Mouse (Mus musculus) embryonic facial prominence, embryonic 14.5 days (tissue): ENCODE results near the gene Gpr84. TPM values are rescaled to one million over a fixed set of nuclear protein-coding genes. Genes with fewer than 3 reads are reported as not detected.

Experiments
- ATAC-seq: fragments of 200-750 bp; cut with Nextera tagmentation; 2 replicates; pipeline ENCODE4 v1.8.0; 2017; ENCODE audit warnings: low read depth, moderate number of reproducible peaks, moderate TSS enrichment
- DNase-seq: peaks from one replicate; pipeline ENCODE4 v3.0.0-alpha.2; 2015; ENCODE audit warnings: low spot score
- H3K27ac ChIP-seq: fragments of 300-500 bp; sonication (generic); replicated peaks from 2 replicates; pipeline ENCODE4 v1.5.1; 2014; ENCODE audit warnings: low read depth, mild to moderate bottlenecking, low read length, moderate library complexity
- H3K27me3 ChIP-seq: fragments of 300-500 bp; sonication (generic); replicated peaks from 2 replicates; pipeline ENCODE4 v1.6.1; 2014; ENCODE audit warnings: low read length; ENCODE audit not compliant: control insufficient read depth, insufficient read depth
- H3K36me3 ChIP-seq: fragments of 300-500 bp; sonication (generic); 2 replicates; pipeline ENCODE4 v1.6.1; 2014; ENCODE audit warnings: low read length, mixed read lengths; ENCODE audit not compliant: control insufficient read depth, insufficient read depth
- H3K4me1 ChIP-seq: fragments of 300-500 bp; sonication (generic); 2 replicates; pipeline ENCODE4 v1.6.1; 2014; ENCODE audit warnings: antibody characterized with exemption, low read length; ENCODE audit not compliant: control insufficient read depth, insufficient read depth
- H3K4me2 ChIP-seq: fragments of 300-500 bp; sonication (generic); 2 replicates; pipeline ENCODE4 v1.6.1; 2014; ENCODE audit warnings: low read depth, mild to moderate bottlenecking, low read length, moderate library complexity, mixed read lengths
- H3K4me3 ChIP-seq: fragments of 300-500 bp; sonication (generic); 2 replicates; pipeline ENCODE4 v1.5.1; 2014; ENCODE audit warnings: low read depth, mild to moderate bottlenecking, low read length
- H3K9ac ChIP-seq: fragments of 300-500 bp; sonication (generic); 2 replicates; pipeline ENCODE4 v1.6.1; 2014; ENCODE audit warnings: low read depth, mild to moderate bottlenecking, low read length, moderate library complexity, mixed read lengths
- H3K9me3 ChIP-seq: fragments of 300-500 bp; sonication (generic); 2 replicates; pipeline ENCODE4 v1.6.1; 2016; ENCODE audit warnings: low read length; ENCODE audit not compliant: control insufficient read depth
- WGBS: fragments of 180-500 bp; shearing (Covaris S2); extraction: QIAGEN DNeasy Blood & Tissue Kit; methylation state at CpG from one replicate; pipeline ENCODE4 v1.1.7; 2014; 5-methylcytosine and 5-hydroxymethylcytosine counted together
- polyA plus RNA-seq: library from polyadenylated mRNA; unstranded; fragments of >200 nt; fragmentation: Nextera tagmentation; extraction: Ambion mirVana; gene quantifications from 2 replicates; pipeline ENCODE4 v1.2.1, GENCODE M21; 2014

Gene Gpr84
- polyA plus RNA-seq, 1 experiment from 2014 or later: 0.47 TPM

DNA sequence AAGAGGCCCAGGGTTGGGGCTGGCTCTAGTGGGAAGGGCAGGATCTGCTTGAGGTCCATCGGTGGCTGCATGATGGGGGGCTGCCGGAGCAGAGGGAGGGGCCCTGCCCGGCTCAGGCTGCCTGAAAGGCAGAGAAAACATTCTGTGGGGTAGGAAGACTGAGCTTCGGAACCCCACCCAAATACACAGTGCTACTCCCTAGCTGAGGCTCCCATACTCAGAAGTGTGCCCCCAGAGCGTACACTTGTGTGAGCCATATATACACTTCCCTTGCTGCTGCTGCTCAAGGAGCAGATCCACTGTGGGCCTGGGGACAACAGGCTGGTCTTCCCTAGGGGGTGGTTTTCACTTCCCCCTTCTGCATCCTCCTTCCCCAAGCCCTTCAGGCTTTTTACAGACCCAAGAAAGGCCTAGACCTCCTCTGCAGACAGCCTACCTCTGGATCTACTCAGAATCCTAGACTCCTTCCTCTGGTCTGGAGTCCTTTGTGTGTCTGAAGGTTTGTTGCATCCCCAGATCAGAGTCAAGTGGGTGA, 22.7 kb upstream of the Gpr84 start:
- no peak overlapping the region for H3K27ac ChIP-seq

DNA sequence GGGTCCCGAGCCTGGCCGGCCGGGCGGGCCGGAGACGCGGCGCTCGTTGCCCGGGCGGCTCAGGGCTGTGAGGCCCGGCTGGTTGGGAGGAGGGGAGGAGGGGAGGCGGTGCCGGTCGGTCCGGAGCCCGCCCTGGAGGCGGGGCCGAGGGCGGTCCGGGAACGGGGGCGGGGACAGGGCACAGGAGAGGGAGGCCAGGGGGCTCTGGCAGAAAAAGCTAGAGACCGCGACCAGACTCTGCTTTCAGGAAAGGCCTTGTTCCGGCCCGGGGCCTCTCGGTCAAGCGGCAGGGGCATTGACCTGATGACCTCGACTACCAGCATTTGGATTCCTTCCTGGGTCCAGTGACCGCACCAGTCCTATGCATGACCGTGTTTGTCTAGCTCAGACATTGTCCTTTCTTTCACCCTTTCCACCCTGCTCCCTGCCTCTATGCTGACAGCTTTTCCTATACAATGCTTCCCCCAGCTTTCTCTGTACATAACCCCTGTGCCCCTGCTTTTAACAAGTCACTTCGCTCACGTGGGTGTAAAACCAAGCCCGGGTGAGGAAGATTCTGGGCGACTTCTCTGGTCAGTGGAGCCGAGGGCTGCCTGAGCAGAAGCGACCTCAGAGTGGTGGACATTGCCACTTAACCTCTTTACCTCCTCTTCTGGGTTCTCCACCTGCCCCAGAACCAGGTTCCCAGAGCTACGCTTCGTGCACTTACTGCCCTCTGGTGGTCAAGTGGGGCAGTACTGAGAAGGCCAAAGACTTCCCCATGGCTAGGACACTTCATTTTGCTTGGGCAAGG, 13.2 kb upstream of the Gpr84 start:
- Histone ChIP-seq H3K4me2 (peak overlapping the region; percentile 92), H3K9me3 (no peaks in the 10 kb centered on the region), H3K27ac (peak overlapping the region; percentile 63; the same call in 1 of the 2 replicates), H3K9ac (peak overlapping the region; percentile 86), H3K36me3 (peaks cover 14% of the 10 kb centered on the region), H3K27me3 (no peaks in the 10 kb centered on the region), H3K4me1 (peaks cover 24% of the 10 kb centered on the region), H3K4me3 (peak overlapping the region; percentile 67)
- 2% methylated on average over 19 of the region's 40 CpGs for whole genome bisulfite sequencing
- ATAC-seq (peak; percentile 97), DNase-seq (peak; percentile 90)

More for the DNA sequence above, 22.7 kb upstream of the Gpr84 start:
- Histone ChIP-seq H3K4me1 (peaks cover 22% of the 10 kb centered on the region), H3K4me3 (no peak overlapping the region), H3K9me3 (no peaks in the 10 kb centered on the region), H3K27me3 (no peaks in the 10 kb centered on the region), H3K9ac (no peak overlapping the region), H3K4me2 (peak overlapping the region; percentile 2; the same call in 1 of the 2 replicates), H3K36me3 (no peaks in the 10 kb centered on the region)
- DNase-seq: no peak
- ATAC-seq: peak; percentile 19; the same call in 1 of the 2 replicates
- WGBS: 56% methylated on average over 5 of the region's 5 CpGs

DNA sequence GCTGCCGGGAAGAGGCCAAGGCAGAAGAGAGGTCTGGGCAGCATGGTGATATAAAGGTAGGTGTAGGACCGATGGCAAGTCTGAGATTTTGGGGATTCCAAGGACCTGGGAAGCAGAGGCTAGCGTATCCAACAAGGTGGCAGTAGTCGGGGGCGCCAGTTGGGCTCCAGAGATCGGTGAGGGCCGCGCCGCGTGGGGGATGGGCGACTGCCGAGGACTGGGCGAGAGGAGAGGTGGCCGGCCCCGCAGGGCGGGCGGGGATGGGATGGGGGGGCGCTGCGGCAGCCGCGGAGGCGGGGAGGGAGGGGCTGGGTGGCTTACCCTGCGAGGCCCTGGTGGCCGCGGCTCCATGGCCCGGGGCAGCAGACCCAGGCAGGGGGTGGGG, 12.7 kb upstream of the Gpr84 start:
- peak overlapping the region; percentile 44; the same call in 1 of the 2 replicates for H3K27ac ChIP-seq
- no peaks in the 10 kb centered on the region for H3K9me3 ChIP-seq
- DNase-seq: peak; percentile 43
- ATAC-seq: peak; percentile 54
- 0% methylated on average over 2 of the region's 26 CpGs for WGBS
- H3K4me3 ChIP-seq: peak overlapping the region; percentile 67
- H3K27me3 ChIP-seq: no peaks in the 10 kb centered on the region
- H3K36me3 ChIP-seq: peaks cover 18% of the 10 kb centered on the region
- peaks cover 24% of the 10 kb centered on the region for H3K4me1 ChIP-seq
- peak overlapping the region; percentile 86 for H3K9ac ChIP-seq
- H3K4me2 ChIP-seq: peak overlapping the region; percentile 92

GRCm38 (mm10) chr15:103322396-103322795, 12.0 kb upstream of the Gpr84 start:
- Histone ChIP-seq H3K4me2 (peak overlapping the region; percentile 92), H3K27me3 (no peaks in the 10 kb centered on the region), H3K9ac (peak overlapping the region; percentile 86), H3K36me3 (peaks cover 25% of the 10 kb centered on the region), H3K27ac (no peak overlapping the region), H3K4me3 (peak overlapping the region; percentile 67), H3K4me1 (peaks cover 24% of the 10 kb centered on the region), H3K9me3 (no peaks in the 10 kb centered on the region)
- DNase-seq (no peak), ATAC-seq (no peak)
- WGBS: 36% methylated on average over 4 of the region's 4 CpGs

DNA sequence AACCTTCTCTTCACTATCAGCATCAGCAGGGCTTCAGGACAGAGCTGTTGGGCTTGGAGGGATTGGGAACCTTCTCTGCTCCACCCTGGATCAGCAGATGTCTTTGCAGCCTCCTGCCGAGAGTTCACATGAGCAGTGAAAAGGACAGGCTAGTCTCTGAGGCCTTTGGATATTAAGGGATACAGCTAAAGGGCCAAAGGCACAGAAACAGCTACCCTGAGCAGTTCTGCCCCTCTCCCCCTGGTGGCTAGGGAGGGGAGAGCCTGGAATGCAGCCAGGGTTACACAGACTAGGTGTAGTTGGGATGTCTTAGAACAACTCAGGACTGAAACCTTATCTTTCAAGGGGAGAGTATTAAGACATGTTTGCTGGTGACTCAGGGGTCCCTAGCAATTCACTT, 10.7 kb upstream of the Gpr84 start:
- WGBS: 52% methylated on average over 1 of the region's 1 CpGs
- H3K27ac ChIP-seq: no peak overlapping the region
- ATAC-seq: no peak
- DNase-seq: no peak
- no peaks in the 10 kb centered on the region for H3K27me3 ChIP-seq
- H3K36me3 ChIP-seq: peaks cover 36% of the 10 kb centered on the region
- H3K9ac ChIP-seq: no peak overlapping the region
- no peaks in the 10 kb centered on the region for H3K9me3 ChIP-seq
- H3K4me1 ChIP-seq: peaks cover 25% of the 10 kb centered on the region
- no peak overlapping the region for H3K4me3 ChIP-seq
- no peak overlapping the region for H3K4me2 ChIP-seq

DNA sequence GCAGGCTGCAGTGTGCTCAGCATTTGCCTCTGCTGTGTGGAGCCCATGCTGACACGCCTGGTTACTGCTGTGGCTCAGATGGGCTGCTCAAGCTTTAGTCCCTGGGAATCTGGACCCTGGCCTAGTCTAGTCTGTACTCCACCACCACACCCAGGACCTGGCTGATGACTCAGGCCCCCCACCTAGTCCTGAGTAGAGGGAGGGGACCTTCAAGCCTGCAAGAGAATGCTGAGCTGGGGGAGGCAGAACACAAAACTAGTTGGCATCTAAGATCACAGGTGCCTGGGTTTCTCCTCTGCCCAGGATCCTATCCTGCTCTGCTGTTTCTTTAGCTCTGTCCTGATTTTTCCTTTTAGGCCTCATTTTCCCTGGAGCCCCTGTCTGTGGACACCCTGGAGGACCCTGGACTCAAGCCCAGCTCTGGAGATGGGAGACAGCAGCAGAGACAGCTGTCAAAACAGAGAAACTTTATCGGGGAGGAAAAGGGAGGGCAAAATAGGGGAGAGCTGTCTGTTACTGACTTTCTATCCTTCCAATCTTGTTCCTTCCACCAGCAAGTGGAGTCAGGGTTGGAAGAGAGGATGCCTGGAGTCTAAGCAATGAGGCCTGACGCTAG, 7.9 kb upstream of the Gpr84 start:
- H3K9ac ChIP-seq: no peak overlapping the region
- ATAC-seq (no peak), DNase-seq (no peak)
- peaks cover 42% of the 10 kb centered on the region for H3K36me3 ChIP-seq
- 66% methylated on average over 3 of the region's 3 CpGs for WGBS
- no peak overlapping the region for H3K4me2 ChIP-seq
- H3K27me3 ChIP-seq: no peaks in the 10 kb centered on the region
- H3K9me3 ChIP-seq: no peaks in the 10 kb centered on the region
- no peak overlapping the region for H3K27ac ChIP-seq
- H3K4me3 ChIP-seq: no peak overlapping the region
- H3K4me1 ChIP-seq: peaks cover 30% of the 10 kb centered on the region

DNA sequence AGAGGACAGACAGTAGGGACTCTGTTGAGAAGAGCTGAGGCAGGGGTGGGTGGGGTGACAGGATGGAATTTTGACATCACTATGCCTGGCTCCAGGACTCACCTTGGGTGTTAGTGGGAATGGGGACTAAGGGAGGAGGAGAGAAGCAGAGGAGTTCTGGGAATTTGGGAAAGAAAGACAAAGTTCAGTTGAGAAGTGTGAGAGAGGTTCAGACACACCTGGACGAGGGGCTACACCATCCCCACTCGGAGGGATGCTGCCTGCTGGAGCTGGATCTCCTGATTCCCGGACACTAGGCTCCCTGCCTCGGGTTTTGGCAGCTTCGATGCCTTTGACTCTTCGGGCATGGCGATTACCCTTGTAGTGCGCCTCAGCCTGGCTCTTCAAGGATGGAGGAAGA, 7.3 kb upstream of the Gpr84 start:
- Histone ChIP-seq H3K9me3 (no peaks in the 10 kb centered on the region), H3K4me3 (no peak overlapping the region), H3K4me1 (peaks cover 28% of the 10 kb centered on the region), H3K27ac (no peak overlapping the region), H3K4me2 (no peak overlapping the region), H3K36me3 (peaks cover 42% of the 10 kb centered on the region), H3K27me3 (no peaks in the 10 kb centered on the region), H3K9ac (no peak overlapping the region)
- DNase-seq (no peak), ATAC-seq (no peak)
- WGBS: 82% methylated on average over 8 of the region's 8 CpGs

- Histone ChIP-seq H3K27ac (no peak overlapping the region), H3K36me3 (peaks cover 42% of the 10 kb centered on the region), H3K4me2 (no peak overlapping the region), H3K27me3 (no peaks in the 10 kb centered on the region), H3K4me1 (peaks cover 22% of the 10 kb centered on the region), H3K4me3 (no peak overlapping the region), H3K9me3 (no peaks in the 10 kb centered on the region), H3K9ac (no peak overlapping the region)
- DNase-seq (no peak), ATAC-seq (no peak)
Measured at GRCm38 (mm10) chr15:103317120-103317519, 6.7 kb upstream of the Gpr84 start.
